Mouse (Mus musculus) cerebellum, adult 2 months (tissue): ENCODE measurements around the gene Cbr1.

Source experiments
- CTCF ChIP-seq: fragments of 200-500 bp; IDR thresholded peaks from 2 replicates; pipeline ENCODE4 v1.5.1; 2011; ENCODE audit warnings: low read depth, mild to moderate bottlenecking, control low read depth, low read length, moderate library complexity, borderline replicate concordance; ENCODE audit not compliant: insufficient read depth
- POLR2A ChIP-seq: fragments of 200-500 bp; IDR thresholded peaks from 2 replicates; pipeline ENCODE4 v1.6.1; 2011; ENCODE audit warnings: low read length, control low read depth, borderline replicate concordance; ENCODE audit not compliant: insufficient read depth

- TF ChIP-seq POLR2A (no peak), CTCF (no peak)
Measured at GRCm38 (mm10) chr16:93586382-93586781, 19.3 kb upstream of the Cbr1 start.
